In the genomic region with DNA sequence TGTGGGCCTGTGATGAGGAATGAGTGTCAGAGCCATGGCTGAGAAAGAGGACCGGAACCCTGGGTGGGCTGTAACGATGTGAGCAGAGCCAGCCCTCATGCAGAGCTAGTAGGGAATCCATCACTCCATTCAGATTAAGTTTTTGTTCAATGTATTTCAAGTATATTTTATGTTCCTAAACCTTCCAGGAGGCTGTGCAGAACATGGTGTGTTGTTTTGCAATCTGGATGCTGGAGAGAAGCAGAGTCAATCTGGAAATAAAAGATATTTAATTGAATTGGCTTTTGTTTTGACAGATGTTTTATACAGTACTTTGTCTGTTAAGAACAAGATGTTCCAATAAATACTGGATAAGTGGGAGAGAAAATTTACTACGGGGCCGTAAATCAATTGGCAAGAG, we compare ENCODE assay signal across 24 mouse cellular contexts. TPM values are rescaled to one million over a fixed set of nuclear protein-coding genes. Genes with fewer than 3 reads are reported as not detected.
A peak's percentile ranks its signal among the peaks of the same experiment; 100 is the strongest.
DNase-seq lines count a peak whose midpoint lies in the region; ATAC-seq and TF ChIP-seq lines count a peak whose summit lies in the region.
"Had no signal": no experiment of that assay in that cellular context is flagged by ENCODE, and none has a peak within 500 bp of the region (broad histone marks: within the 10 kb centered on the region; RNA-seq: fewer than 3 reads in every experiment).

No protein-coding gene starts in this region.

- no peaks in the 10 kb centered on the region; the same call in 1 of the 2 replicates for H3K9me3 ChIP-seq in kidney, embryonic 14.5 days (ENCODE audit: control insufficient read depth, low read length)
- H3K9me3 ChIP-seq in limb, embryonic 14.5 days (ENCODE audit: control insufficient read depth, low read length): no peaks in the 10 kb centered on the region
- H3K9me3 ChIP-seq in limb, embryonic 10.5 days (replicated peaks): no peaks in the 10 kb centered on the region
- H3K9me3 ChIP-seq: embryonic facial prominence, embryonic 12.5 days; forebrain, embryonic 15.5 days; G1E; heart, embryonic 10.5 days; hindbrain, embryonic 13.5 days had no signal

- DNase-seq in embryo, embryonic 10.5 days (ENCODE audit: low spot score): peak; percentile 31
- DNase-seq in embryo, embryonic 10 days (ENCODE audit: low spot score): no peak
- DNase-seq in kidney, adult 9 months: no peak
- DNase-seq in limb, embryonic 14.5 days (ENCODE audit: low spot score): peak; percentile 40
- DNase-seq in limb, embryonic 10.5 days (ENCODE audit: low spot score): no peak
- DNase-seq in frontal cortex, postnatal 10 days (ENCODE audit: low spot score in 2 of 2): no peak
- DNase-seq: adrenal gland, postnatal 10 days; B cell, adult 2 months; cerebellum, adult 11-12 months; cerebellum, adult 9-10 months; cerebellum, postnatal 25 days; gastrocnemius, adult 2 months; gastrocnemius, postnatal 25 days; heart, postnatal 10 days; heart, postnatal 4 days had no signal

- 31% methylated on average over 4 of the region's 4 CpGs for WGBS in kidney, embryonic 14.5 days
- 50% methylated on average over 4 of the region's 4 CpGs for WGBS in limb, embryonic 14.5 days
- WGBS in limb, embryonic 10.5 days: 75% methylated on average over 4 of the region's 4 CpGs

- ATAC-seq in kidney, embryonic 14.5 days (ENCODE audit: low FRiP score, low TSS enrichment): peak; percentile 68; the same call in 1 of the 2 replicates
- no peak for ATAC-seq in limb, embryonic 14.5 days (ENCODE audit: low FRiP score, low read depth)
- no peak for ATAC-seq in cerebellum, adult (ENCODE audit: insufficient number of reproducible peaks, low FRiP score, low TSS enrichment)
- ATAC-seq: CD4-positive, CD25-positive, alpha-beta regulatory T cell, adult 4 months; forebrain, embryonic 15.5 days; hindbrain, postnatal 0 days had no signal

- no peak overlapping the region for H3K4me2 ChIP-seq in kidney, embryonic 14.5 days (replicated peaks; ENCODE audit: low read depth, low read length)
- no peak overlapping the region for H3K4me2 ChIP-seq in limb, embryonic 14.5 days (replicated peaks; ENCODE audit: low read depth, low read length, severe bottlenecking)
- H3K4me2 ChIP-seq: embryonic facial prominence, embryonic 12.5 days; forebrain, embryonic 15.5 days; hindbrain, embryonic 13.5 days had no signal

- no peak overlapping the region for H3K9ac ChIP-seq in kidney, embryonic 14.5 days (ENCODE audit: low read depth, low read length)
- no peak overlapping the region for H3K9ac ChIP-seq in limb, embryonic 14.5 days (ENCODE audit: low read depth, low read length, severe bottlenecking)
- H3K9ac ChIP-seq: embryonic facial prominence, embryonic 12.5 days; forebrain, embryonic 15.5 days; hindbrain, embryonic 13.5 days had no signal

- no peak overlapping the region for H3K27ac ChIP-seq in kidney, embryonic 14.5 days (ENCODE audit: low read depth, low read length)
- H3K27ac ChIP-seq in limb, embryonic 14.5 days (replicated peaks; ENCODE audit: low read depth, low read length): no peak overlapping the region
- no peak overlapping the region for H3K27ac ChIP-seq in limb, embryonic 10.5 days
- H3K27ac ChIP-seq: embryonic facial prominence, embryonic 12.5 days; forebrain, embryonic 15.5 days; gastrocnemius, adult 2 months; heart, embryonic 10.5 days; hindbrain, embryonic 13.5 days; hindbrain, postnatal 0 days had no signal

- no peaks in the 10 kb centered on the region for H3K27me3 ChIP-seq in kidney, embryonic 14.5 days (ENCODE audit: control insufficient read depth, insufficient read depth, low read length)
- H3K27me3 ChIP-seq in limb, embryonic 14.5 days (ENCODE audit: control insufficient read depth, insufficient read depth, low read length): no peaks in the 10 kb centered on the region
- peaks cover 19% of the 10 kb centered on the region; the same call in 1 of the 2 replicates for H3K27me3 ChIP-seq in limb, embryonic 10.5 days (ENCODE audit: low read depth, poor library complexity, severe bottlenecking)
- H3K27me3 ChIP-seq: embryonic facial prominence, embryonic 12.5 days; forebrain, embryonic 15.5 days; hindbrain, embryonic 13.5 days had no signal

- no peak overlapping the region for H3K4me3 ChIP-seq in kidney, embryonic 14.5 days (ENCODE audit: low read length)
- H3K4me3 ChIP-seq in limb, embryonic 14.5 days (replicated peaks; ENCODE audit: low read length): no peak overlapping the region
- no peak overlapping the region for H3K4me3 ChIP-seq in limb, embryonic 10.5 days
- H3K4me3 ChIP-seq: embryonic facial prominence, embryonic 12.5 days; forebrain, embryonic 15.5 days; gastrocnemius, adult 2 months; heart, embryonic 10.5 days; hindbrain, embryonic 13.5 days had no signal

- no peaks in the 10 kb centered on the region for H3K4me1 ChIP-seq in kidney, embryonic 14.5 days (ENCODE audit: control insufficient read depth, insufficient read depth, low read length)
- H3K4me1 ChIP-seq in limb, embryonic 14.5 days (ENCODE audit: control insufficient read depth, insufficient read depth, low read length): no peaks in the 10 kb centered on the region
- peaks cover 4% of the 10 kb centered on the region for H3K4me1 ChIP-seq in limb, embryonic 10.5 days
- H3K4me1 ChIP-seq: embryonic facial prominence, embryonic 12.5 days; forebrain, embryonic 15.5 days; hindbrain, embryonic 13.5 days had no signal

- no peaks in the 10 kb centered on the region for H3K36me3 ChIP-seq in kidney, embryonic 14.5 days (ENCODE audit: control insufficient read depth, insufficient read depth, low read length)
- H3K36me3 ChIP-seq in limb, embryonic 14.5 days (ENCODE audit: control insufficient read depth, insufficient read depth, low read length): no peaks in the 10 kb centered on the region
- no peaks in the 10 kb centered on the region for H3K36me3 ChIP-seq in limb, embryonic 10.5 days
- H3K36me3 ChIP-seq: embryonic facial prominence, embryonic 12.5 days; forebrain, embryonic 15.5 days; G1E; heart, embryonic 10.5 days; hindbrain, embryonic 13.5 days had no signal

- TF ChIP-seq POLR2A in limb, embryonic 14.5 days (IDR thresholded peaks at IDR 0.05; ENCODE audit: borderline replicate concordance, extremely low read depth, insufficient read depth, insufficient read length): no peak

RNA-seq across cellular contexts. Expression of gene Polr2m, which starts 29.0 kb away (rescaled TPM):
- 277 and 453 TPM in 2 replicates for polyA plus RNA-seq in kidney, embryonic 14.5 days (2014; fragmentation: Nextera tagmentation; extraction: Ambion mirVana)
- 401 and 449 TPM in 2 replicates for polyA plus RNA-seq in limb, embryonic 14.5 days (2012; rRNA removed)
- polyA plus RNA-seq in limb, embryonic 14.5 days (2014; fragmentation: Nextera tagmentation; extraction: Ambion mirVana): 336 and 359 TPM in 2 replicates
- polyA plus RNA-seq in limb, embryonic 10.5 days (2016; fragmentation: Nextera tagmentation; extraction: Ambion mirVana): 620 and 625 TPM in 2 replicates

Comparison
In these comparisons a context has a peak if more than half of its experiments do, and no peak if none do; other contexts are left out.
1. DNase-seq: peak in embryo, embryonic 10.5 days (single experiment) and limb, embryonic 14.5 days (single experiment); none in embryo, embryonic 10 days (single experiment), kidney, adult 9 months (single experiment), limb, embryonic 10.5 days (single experiment) and frontal cortex, postnatal 10 days (0 of 2).